Comparison of ENCODE assay signal across 10 mouse cellular contexts in genomic region chr2:10215876-10216565, GRCm38 (mm10).
DNase-seq lines count a peak whose midpoint lies in the region; ATAC-seq and TF ChIP-seq lines count a peak whose summit lies in the region.
"Had no signal": no experiment of that assay in that cellular context is flagged by ENCODE, and none has a peak within 500 bp of the region (broad histone marks: within the 10 kb centered on the region; RNA-seq: fewer than 3 reads in every experiment).

No protein-coding gene starts in this region.

- intact Hi-C loops in left cerebral cortex, adult 2 months (cut with DNase I): no loop called here

- H3K4me1 ChIP-seq in heart, embryonic 16.5 days (ENCODE audit: control insufficient read depth, insufficient read depth, low read length): no peaks in the 10 kb centered on the region
- 0 out of 2 replicates have a peak, but pooled peaks cover 2% of the 10 kb centered on the region for H3K4me1 ChIP-seq in testis, adult 2 months (ENCODE audit: control insufficient read depth, insufficient read depth, low read length)
- H3K4me1 ChIP-seq in hindbrain, embryonic 15.5 days (replicated peaks): no peaks in the 10 kb centered on the region; the same call in 1 of the 2 replicates

- no peak overlapping the region for H3K4me3 ChIP-seq in heart, embryonic 16.5 days (ENCODE audit: low read length)
- no peak overlapping the region for H3K4me3 ChIP-seq in testis, adult 2 months (ENCODE audit: control insufficient read depth, low read depth, low read length)
- H3K4me3 ChIP-seq in hindbrain, embryonic 15.5 days: no peak overlapping the region
- H3K4me3 ChIP-seq in left cerebral cortex, adult 2 months: no peak overlapping the region
- H3K4me3 ChIP-seq: myocyte had no signal

- 66% methylated on average over 7 of the region's 7 CpGs for WGBS in heart, embryonic 16.5 days
- 78% methylated on average over 7 of the region's 7 CpGs for WGBS in hindbrain, embryonic 15.5 days

- H3K27me3 ChIP-seq in heart, embryonic 16.5 days (ENCODE audit: control insufficient read depth, insufficient read depth, low read length): no peaks in the 10 kb centered on the region
- H3K27me3 ChIP-seq in testis, adult 2 months (ENCODE audit: control insufficient read depth, insufficient read depth, low read length): no peaks in the 10 kb centered on the region
- no peaks in the 10 kb centered on the region for H3K27me3 ChIP-seq in hindbrain, embryonic 15.5 days
- H3K27me3 ChIP-seq: CH12.LX had no signal

- TF ChIP-seq CTCF in testis, adult 2 months (IDR thresholded peaks at IDR 0.05; ENCODE audit: control insufficient read depth, insufficient read depth, insufficient replicate concordance, low read depth, low read length): no peak
- no peak for TF ChIP-seq CTCF in left cerebral cortex, adult 2 months (IDR thresholded peaks at IDR 0.05)

- no peak for TF ChIP-seq POLR2A in testis, adult 2 months (IDR thresholded peaks at IDR 0.05; ENCODE audit: control insufficient read depth, low read depth, low read length)

- ATAC-seq in heart, embryonic 16.5 days (replicated peaks; ENCODE audit: extremely low read depth, insufficient read depth, low FRiP score): no peak
- peak; percentile 24; the same call in 1 of the 2 replicates for ATAC-seq in hindbrain, embryonic 15.5 days (ENCODE audit: low FRiP score, low read depth)
- ATAC-seq in megakaryocyte-erythroid progenitor cell, adult 5-6 weeks (replicated peaks; ENCODE audit: low FRiP score, low TSS enrichment, poor library complexity, severe bottlenecking): no peak

- no peaks in the 10 kb centered on the region for H3K36me3 ChIP-seq in heart, embryonic 16.5 days (ENCODE audit: control insufficient read depth, insufficient read depth)
- no peaks in the 10 kb centered on the region for H3K36me3 ChIP-seq in testis, adult 2 months (ENCODE audit: control insufficient read depth, insufficient read depth, low read length)
- H3K36me3 ChIP-seq in hindbrain, embryonic 15.5 days: no peaks in the 10 kb centered on the region

- no peak overlapping the region for H3K4me2 ChIP-seq in heart, embryonic 16.5 days (ENCODE audit: low read depth, low read length)
- H3K4me2 ChIP-seq in hindbrain, embryonic 15.5 days: no peak overlapping the region

- no peaks in the 10 kb centered on the region for H3K9me3 ChIP-seq in heart, embryonic 16.5 days (replicated peaks; ENCODE audit: control insufficient read depth, low read length)
- H3K9me3 ChIP-seq in hindbrain, embryonic 15.5 days: no peaks in the 10 kb centered on the region

- no peak for DNase-seq in heart, adult 9 months (ENCODE audit: low spot score in 2 of 2)
- DNase-seq in testis, postnatal 14 days (ENCODE audit: low spot score): no peak
- no peak for DNase-seq in left cerebral cortex, adult 2 months (ENCODE audit: extremely low spot score in 1 of 2, low spot score in 2 of 2)

- H3K27ac ChIP-seq in heart, embryonic 16.5 days (ENCODE audit: low read length): peak overlapping the region; percentile 17; the same call in 1 of the 2 replicates
- H3K27ac ChIP-seq in testis, adult 2 months (ENCODE audit: control insufficient read depth, insufficient read depth, low read depth, low read length): peak overlapping the region; percentile 49
- no peak overlapping the region for H3K27ac ChIP-seq in hindbrain, embryonic 15.5 days (replicated peaks)
- H3K27ac ChIP-seq in left cerebral cortex, adult 2 months: no peak overlapping the region
- H3K27ac ChIP-seq: liver, embryonic 14.5 days had no signal

- H3K9ac ChIP-seq in heart, embryonic 16.5 days (ENCODE audit: low read length): no peak overlapping the region
- H3K9ac ChIP-seq in hindbrain, embryonic 15.5 days: no peak overlapping the region
- H3K9ac ChIP-seq: liver, embryonic 14.5 days had no signal

Comparison
In these comparisons a context has a peak if more than half of its experiments do, and no peak if none do; other contexts are left out.
1. H3K27ac ChIP-seq: peak in heart, embryonic 16.5 days (single experiment) and testis, adult 2 months (single experiment); none in hindbrain, embryonic 15.5 days (single experiment) and left cerebral cortex, adult 2 months (single experiment).